Mouse (Mus musculus): Measurements from ENCODE around the gene Tchp. TPM values are rescaled to one million over a fixed set of nuclear protein-coding genes. Genes with fewer than 3 reads are reported as not detected.

Gene Tchp
- polyA plus RNA-seq, 1 experiment = 74.7 TPM

GRCm38 (mm10) chr5:114686726-114687210, 20.8 kb upstream of the Tchp start:
- H3K27ac ChIP-seq (ENCODE audit: control insufficient read depth, insufficient read depth, low read depth, low read length) = no peak overlapping the region
- TF ChIP-seq POLR2A (IDR thresholded peaks at IDR 0.05; ENCODE audit: control insufficient read depth, low read depth, low read length) (no peak), CTCF (IDR thresholded peaks at IDR 0.05; ENCODE audit: control insufficient read depth, insufficient read depth, insufficient replicate concordance, low read depth, low read length) (no peak)
- H3K4me1 ChIP-seq (ENCODE audit: control insufficient read depth, insufficient read depth, low read length) = peaks cover 19% of the 10 kb centered on the region
- no peaks in the 10 kb centered on the region for H3K27me3 ChIP-seq (ENCODE audit: control insufficient read depth, insufficient read depth, low read length)
- no peak overlapping the region for H3K4me3 ChIP-seq (ENCODE audit: control insufficient read depth, low read depth, low read length)
- H3K36me3 ChIP-seq (ENCODE audit: control insufficient read depth, insufficient read depth, low read length) = no peaks in the 10 kb centered on the region

GRCm38 (mm10) chr5:114687901-114688300, 19.7 kb upstream of the Tchp start:
- peaks cover 15% of the 10 kb centered on the region for H3K4me1 ChIP-seq (ENCODE audit: control insufficient read depth, insufficient read depth, low read length)

GRCm38 (mm10) chr5:114688703-114689102, 18.9 kb upstream of the Tchp start:
- TF ChIP-seq POLR2A (IDR thresholded peaks at IDR 0.05; ENCODE audit: control insufficient read depth, low read depth, low read length) = no peak
- no peak for TF ChIP-seq CTCF (IDR thresholded peaks at IDR 0.05; ENCODE audit: control insufficient read depth, insufficient read depth, insufficient replicate concordance, low read depth, low read length)
- Histone ChIP-seq H3K27ac (ENCODE audit: control insufficient read depth, insufficient read depth, low read depth, low read length) (no peak overlapping the region), H3K27me3 (ENCODE audit: control insufficient read depth, insufficient read depth, low read length) (no peaks in the 10 kb centered on the region), H3K4me3 (ENCODE audit: control insufficient read depth, low read depth, low read length) (no peak overlapping the region), H3K4me1 (ENCODE audit: control insufficient read depth, insufficient read depth, low read length) (peaks cover 13% of the 10 kb centered on the region), H3K36me3 (ENCODE audit: control insufficient read depth, insufficient read depth, low read length) (no peaks in the 10 kb centered on the region)

More at GRCm38 (mm10) chr5:114687901-114688300, 19.7 kb upstream of the Tchp start:
- no peaks in the 10 kb centered on the region for H3K27me3 ChIP-seq (ENCODE audit: control insufficient read depth, insufficient read depth, low read length)
- H3K27ac ChIP-seq (ENCODE audit: control insufficient read depth, insufficient read depth, low read depth, low read length) = no peak overlapping the region
- no peak overlapping the region for H3K4me3 ChIP-seq (ENCODE audit: control insufficient read depth, low read depth, low read length)
- TF ChIP-seq POLR2A (IDR thresholded peaks at IDR 0.05; ENCODE audit: control insufficient read depth, low read depth, low read length) (no peak), CTCF (IDR thresholded peaks at IDR 0.05; ENCODE audit: control insufficient read depth, insufficient read depth, insufficient replicate concordance, low read depth, low read length) (no peak)
- H3K36me3 ChIP-seq (ENCODE audit: control insufficient read depth, insufficient read depth, low read length) = no peaks in the 10 kb centered on the region

- H3K36me3 ChIP-seq (ENCODE audit: control insufficient read depth, insufficient read depth, low read length) = no peaks in the 10 kb centered on the region
- H3K4me1 ChIP-seq (ENCODE audit: control insufficient read depth, insufficient read depth, low read length) = peaks cover 13% of the 10 kb centered on the region
- H3K27ac ChIP-seq (ENCODE audit: control insufficient read depth, insufficient read depth, low read depth, low read length) = no peak overlapping the region
- no peaks in the 10 kb centered on the region for H3K27me3 ChIP-seq (ENCODE audit: control insufficient read depth, insufficient read depth, low read length)
- no peak overlapping the region for H3K4me3 ChIP-seq (ENCODE audit: control insufficient read depth, low read depth, low read length)
- TF ChIP-seq POLR2A (IDR thresholded peaks at IDR 0.05; ENCODE audit: control insufficient read depth, low read depth, low read length) (no peak), CTCF (IDR thresholded peaks at IDR 0.05; ENCODE audit: control insufficient read depth, insufficient read depth, insufficient replicate concordance, low read depth, low read length) (no peak)
Observed at GRCm38 (mm10) chr5:114689700-114690366, 17.7 kb upstream of the Tchp start.

GRCm38 (mm10) chr5:114690633-114691567, 16.7 kb upstream of the Tchp start, which contains the start of gene Gltp:
Gltp (minus strand) TSS chr5:114690984.
- no peaks in the 10 kb centered on the region for H3K36me3 ChIP-seq (ENCODE audit: control insufficient read depth, insufficient read depth, low read length)
- peaks cover 13% of the 10 kb centered on the region for H3K4me1 ChIP-seq (ENCODE audit: control insufficient read depth, insufficient read depth, low read length)
- 0 out of 2 replicates have a peak within 1 kb of the TSS, but pooled peaks have one; percentile 32 for H3K27ac ChIP-seq (ENCODE audit: control insufficient read depth, insufficient read depth, low read depth, low read length)
- peak within 1 kb of the TSS; percentile 94 for H3K4me3 ChIP-seq (ENCODE audit: control insufficient read depth, low read depth, low read length)
- TF ChIP-seq CTCF (IDR thresholded peaks at IDR 0.05; ENCODE audit: control insufficient read depth, insufficient read depth, insufficient replicate concordance, low read depth, low read length) (no peak), POLR2A (IDR thresholded peaks at IDR 0.05; ENCODE audit: control insufficient read depth, low read depth, low read length) (peak; percentile 59; the same call in 1 of the 2 replicates)
- H3K27me3 ChIP-seq (ENCODE audit: control insufficient read depth, insufficient read depth, low read length) = no peaks in the 10 kb centered on the region

DNA sequence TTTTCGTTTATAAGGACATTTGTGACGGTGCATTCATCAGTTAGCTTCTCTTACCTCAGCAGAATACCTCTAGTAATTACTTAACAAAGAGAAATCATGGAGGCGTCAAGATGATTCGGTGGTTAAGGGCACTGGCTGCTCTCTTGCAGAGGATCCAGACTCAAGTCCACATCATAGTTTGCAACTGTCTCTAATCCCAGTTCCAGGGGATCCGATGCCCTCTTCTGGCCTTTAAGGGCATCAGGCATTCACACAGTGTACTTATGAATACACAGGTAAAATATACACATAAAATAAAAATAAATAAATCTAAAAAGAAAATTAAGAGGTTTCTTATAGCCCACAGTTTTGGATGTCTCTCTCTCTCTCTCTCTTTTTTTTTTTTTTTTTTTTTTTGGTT, 11.8 kb upstream of the Tchp start:
- no peaks in the 10 kb centered on the region for H3K27me3 ChIP-seq (ENCODE audit: control insufficient read depth, insufficient read depth, low read length)
- TF ChIP-seq POLR2A (IDR thresholded peaks at IDR 0.05; ENCODE audit: control insufficient read depth, low read depth, low read length) (no peak), CTCF (IDR thresholded peaks at IDR 0.05; ENCODE audit: control insufficient read depth, insufficient read depth, insufficient replicate concordance, low read depth, low read length) (no peak)
- H3K4me3 ChIP-seq (ENCODE audit: control insufficient read depth, low read depth, low read length) = no peak overlapping the region
- H3K27ac ChIP-seq (ENCODE audit: control insufficient read depth, insufficient read depth, low read depth, low read length) = no peak overlapping the region
- H3K36me3 ChIP-seq (ENCODE audit: control insufficient read depth, insufficient read depth, low read length) = no peaks in the 10 kb centered on the region
- H3K4me1 ChIP-seq (ENCODE audit: control insufficient read depth, insufficient read depth, low read length) = peaks cover 7% of the 10 kb centered on the region

GRCm38 (mm10) chr5:114696939-114697338, 10.6 kb upstream of the Tchp start:
- no peaks in the 10 kb centered on the region for H3K27me3 ChIP-seq (ENCODE audit: control insufficient read depth, insufficient read depth, low read length)
- TF ChIP-seq POLR2A (IDR thresholded peaks at IDR 0.05; ENCODE audit: control insufficient read depth, low read depth, low read length) = no peak
- TF ChIP-seq CTCF (IDR thresholded peaks at IDR 0.05; ENCODE audit: control insufficient read depth, insufficient read depth, insufficient replicate concordance, low read depth, low read length) = no peak
- peaks cover 4% of the 10 kb centered on the region; the same call in 1 of the 2 replicates for H3K4me1 ChIP-seq (ENCODE audit: control insufficient read depth, insufficient read depth, low read length)
- H3K36me3 ChIP-seq (ENCODE audit: control insufficient read depth, insufficient read depth, low read length) = no peaks in the 10 kb centered on the region
- no peak overlapping the region for H3K27ac ChIP-seq (ENCODE audit: control insufficient read depth, insufficient read depth, low read depth, low read length)
- no peak overlapping the region for H3K4me3 ChIP-seq (ENCODE audit: control insufficient read depth, low read depth, low read length)

Data from testis, adult 2 months (tissue).